Mouse (Mus musculus) liver, embryonic 13.5 days (tissue): ENCODE results near the gene 1700109H08Rik. TPM values are rescaled to one million over a fixed set of nuclear protein-coding genes. Genes with fewer than 3 reads are reported as not detected.
A peak's percentile ranks its signal among the peaks of the same experiment; 100 is the strongest.
"Not testable (repeated sequence)": the region's sequence is repeated elsewhere in the genome, so short reads cannot be mapped to it uniquely, and the experiment has no call there.

Source experiments
- ATAC-seq: fragments of 200-750 bp; cut with Nextera tagmentation; 2 replicates; pipeline ENCODE4 v1.8.0; 2017; ENCODE audit warnings: low read depth, mild to moderate bottlenecking, moderate number of reproducible peaks, moderate library complexity
- DNase-seq: peaks from one replicate; pipeline ENCODE4 v3.0.0; 2022
- H3K27ac ChIP-seq: fragments of 300-500 bp; sonication (generic); 2 replicates; pipeline ENCODE4 v1.5.1; 2015; ENCODE audit warnings: moderate library complexity, mild to moderate bottlenecking, inconsistent platforms
- H3K27me3 ChIP-seq: fragments of 300-500 bp; sonication (generic); 2 replicates; pipeline ENCODE4 v1.6.1; 2015; ENCODE audit warnings: mild to moderate bottlenecking, inconsistent platforms
- H3K36me3 ChIP-seq: fragments of 300-500 bp; sonication (generic); 2 replicates; pipeline ENCODE4 v1.6.1; 2015; ENCODE audit warnings: mild to moderate bottlenecking, inconsistent platforms
- H3K4me1 ChIP-seq: fragments of 300-500 bp; sonication (generic); replicated peaks from 2 replicates; pipeline ENCODE4 v1.6.1; 2015; ENCODE audit warnings: inconsistent platforms
- H3K4me2 ChIP-seq: fragments of 300-500 bp; sonication (generic); 2 replicates; pipeline ENCODE4 v1.6.1; 2015; ENCODE audit warnings: inconsistent platforms, mild to moderate bottlenecking, moderate library complexity
- H3K4me3 ChIP-seq: fragments of 300-500 bp; sonication (generic); replicated peaks from 2 replicates; pipeline ENCODE4 v1.5.1; 2015; ENCODE audit warnings: mild to moderate bottlenecking, inconsistent platforms
- H3K9ac ChIP-seq: fragments of 300-500 bp; sonication (generic); 2 replicates; pipeline ENCODE4 v1.6.1; 2015; ENCODE audit warnings: mild to moderate bottlenecking, inconsistent platforms
- H3K9me3 ChIP-seq: fragments of 300-500 bp; sonication (generic); replicated peaks from 2 replicates; pipeline ENCODE4 v1.6.1; 2016; ENCODE audit warnings: inconsistent platforms
- WGBS: fragments of 180-500 bp; shearing (Covaris S2); methylation state at CpG from one replicate; pipeline ENCODE4 v1.1.7; 2015; ENCODE audit not compliant: insufficient replicate concordance; 5-methylcytosine and 5-hydroxymethylcytosine counted together
- polyA plus RNA-seq: library from polyadenylated mRNA; unstranded; fragments of >200 nt; fragmentation: Nextera tagmentation; extraction: Ambion mirVana; gene quantifications from 2 replicates; pipeline ENCODE4 v1.2.1, GENCODE M21; 2015

1700109H08Rik gene
- polyA plus RNA-seq, 1 experiment from 2014 or later = 0.82 TPM

DNA sequence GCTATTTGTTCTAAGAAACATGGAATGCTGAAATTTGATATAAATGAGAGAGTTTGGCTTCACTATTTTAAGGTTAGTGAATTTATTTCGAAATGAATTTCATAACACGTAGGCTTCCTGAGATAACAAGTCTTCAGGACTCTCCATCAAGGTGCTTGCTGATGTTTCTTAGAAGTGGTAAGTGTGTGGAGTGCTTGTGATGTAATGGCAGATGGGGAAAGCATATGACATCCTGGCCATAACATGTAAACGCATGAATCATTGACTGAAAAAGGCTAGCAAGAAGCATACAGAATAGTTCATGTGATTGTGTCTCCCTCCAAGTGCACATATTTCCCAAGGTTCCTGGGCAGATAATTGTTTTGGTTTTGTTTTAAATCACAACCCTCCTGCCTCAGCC, 29.4 kb downstream of the 1700109H08Rik start:
- Histone ChIP-seq H3K36me3 (peaks cover 9% of the 10 kb centered on the region), H3K4me2 (no peak overlapping the region), H3K9ac (no peak overlapping the region), H3K27me3 (no peaks in the 10 kb centered on the region), H3K27ac (no peak overlapping the region), H3K4me3 (no peak overlapping the region), H3K4me1 (peaks cover 6% of the 10 kb centered on the region), H3K9me3 (no peaks in the 10 kb centered on the region)
- no peak for ATAC-seq
- WGBS = 75% methylated on average over 3 of the region's 3 CpGs
- no peak for DNase-seq

DNA sequence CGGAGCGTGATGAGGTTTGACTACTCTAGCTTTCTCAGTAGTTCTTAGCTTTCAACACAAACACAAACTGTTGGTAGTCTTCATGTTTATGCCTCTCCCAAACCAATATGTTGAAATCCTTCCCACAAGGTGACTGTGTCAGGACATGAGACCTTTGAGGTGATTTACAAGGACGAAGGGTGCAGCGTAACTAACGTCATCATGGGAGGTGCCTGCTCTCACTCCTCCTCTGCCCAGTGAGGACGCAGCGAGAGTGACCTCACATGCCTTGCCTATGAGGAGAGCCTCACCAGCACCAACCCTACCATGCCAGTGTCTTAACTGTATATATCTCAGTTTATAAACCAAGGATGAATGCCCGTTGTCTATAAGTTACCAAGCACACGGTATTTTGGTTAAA, 35.7 kb downstream of the 1700109H08Rik start:
- H3K4me2 ChIP-seq = no peak overlapping the region
- ATAC-seq (no peak), DNase-seq (no peak)

DNA sequence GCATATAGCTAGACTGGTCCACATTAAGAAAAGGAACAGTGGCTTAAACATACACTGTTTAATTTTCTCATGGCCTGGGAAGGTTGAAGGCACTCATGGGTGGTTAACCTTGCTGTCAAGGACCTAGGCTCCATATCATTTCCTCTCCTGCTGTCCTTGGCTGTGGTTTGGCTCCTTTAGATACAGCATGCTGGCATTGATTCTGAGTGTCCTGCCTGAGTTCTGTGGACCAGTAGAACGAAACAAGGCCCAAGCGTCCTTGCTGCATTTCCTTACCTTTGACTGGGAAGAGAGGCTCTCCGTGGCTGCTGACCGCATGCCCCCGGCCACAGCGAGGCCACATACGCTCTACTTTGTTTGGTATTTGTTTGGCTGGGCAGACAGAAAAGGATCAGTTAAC, 37.9 kb downstream of the 1700109H08Rik start:
- no peak overlapping the region for H3K27ac ChIP-seq
- no peaks in the 10 kb centered on the region for H3K4me1 ChIP-seq
- H3K9ac ChIP-seq = no peak overlapping the region
- no peak overlapping the region for H3K4me2 ChIP-seq
- ATAC-seq (no peak), DNase-seq (no peak)
- no peak overlapping the region for H3K4me3 ChIP-seq
- no peaks in the 10 kb centered on the region for H3K27me3 ChIP-seq
- H3K36me3 ChIP-seq = peaks cover 39% of the 10 kb centered on the region
- no peaks in the 10 kb centered on the region for H3K9me3 ChIP-seq
- WGBS = 81% methylated on average over 7 of the region's 7 CpGs

More for the DNA sequence above, 35.7 kb downstream of the 1700109H08Rik start:
- H3K36me3 ChIP-seq = peaks cover 30% of the 10 kb centered on the region
- no peaks in the 10 kb centered on the region for H3K4me1 ChIP-seq
- H3K27ac ChIP-seq = no peak overlapping the region
- 83% methylated on average over 9 of the region's 9 CpGs for WGBS
- no peak overlapping the region for H3K4me3 ChIP-seq
- H3K9me3 ChIP-seq = no peaks in the 10 kb centered on the region
- H3K9ac ChIP-seq = no peak overlapping the region
- no peaks in the 10 kb centered on the region for H3K27me3 ChIP-seq

DNA sequence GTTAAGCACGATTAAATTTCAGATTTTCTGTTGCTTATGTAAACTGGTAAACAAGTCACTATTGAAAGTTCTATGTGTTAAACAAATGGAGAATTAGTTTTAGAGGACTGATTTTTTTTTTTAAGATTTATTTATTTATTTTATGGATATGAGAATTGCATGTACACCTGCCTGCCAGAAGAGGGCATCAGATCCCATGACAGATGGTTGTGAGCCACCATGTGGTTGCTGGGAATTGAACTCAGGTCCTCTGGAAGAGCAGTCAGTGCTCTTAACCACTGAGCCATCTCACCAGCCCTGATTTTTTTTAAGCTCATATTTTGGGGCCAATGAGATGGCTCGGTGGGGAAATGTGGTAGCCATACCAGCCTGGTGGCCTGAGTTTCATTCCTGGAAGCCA, 40.5 kb downstream of the 1700109H08Rik start:
- H3K36me3 ChIP-seq = peaks cover 26% of the 10 kb centered on the region
- not testable (repeated sequence) for H3K9ac ChIP-seq, H3K27me3 ChIP-seq, H3K4me1 ChIP-seq, DNase-seq, H3K9me3 ChIP-seq, H3K4me3 ChIP-seq, H3K27ac ChIP-seq, ATAC-seq, H3K4me2 ChIP-seq
- WGBS = 69% methylated on average over 2 of the region's 2 CpGs

DNA sequence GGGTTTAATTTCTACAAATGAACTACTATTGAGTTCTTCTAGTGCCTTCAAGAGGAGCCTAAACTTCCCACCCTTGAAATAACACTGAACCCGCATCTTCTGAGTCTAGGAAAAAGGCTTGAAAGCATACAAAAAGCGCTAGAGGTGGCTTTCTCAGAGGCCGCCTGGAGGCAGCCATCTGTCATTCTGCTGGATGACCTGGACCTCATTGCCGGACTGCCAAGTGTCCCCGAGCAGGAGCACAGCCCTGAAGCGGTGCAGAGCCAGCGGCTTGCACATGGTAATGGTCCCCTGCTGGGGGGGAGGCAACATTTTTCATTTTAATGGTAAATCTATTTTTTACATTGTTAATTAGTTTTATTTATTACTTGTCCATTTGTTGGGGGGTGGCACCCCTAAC, 49.1 kb downstream of the 1700109H08Rik start:
- Histone ChIP-seq H3K4me2 (no peak overlapping the region), H3K27ac (no peak overlapping the region), H3K27me3 (no peaks in the 10 kb centered on the region), H3K4me3 (no peak overlapping the region), H3K9me3 (no peaks in the 10 kb centered on the region), H3K36me3 (peaks cover 24% of the 10 kb centered on the region), H3K4me1 (no peaks in the 10 kb centered on the region), H3K9ac (no peak overlapping the region)
- 84% methylated on average over 7 of the region's 7 CpGs for WGBS
- no peak for ATAC-seq
- DNase-seq = no peak

DNA sequence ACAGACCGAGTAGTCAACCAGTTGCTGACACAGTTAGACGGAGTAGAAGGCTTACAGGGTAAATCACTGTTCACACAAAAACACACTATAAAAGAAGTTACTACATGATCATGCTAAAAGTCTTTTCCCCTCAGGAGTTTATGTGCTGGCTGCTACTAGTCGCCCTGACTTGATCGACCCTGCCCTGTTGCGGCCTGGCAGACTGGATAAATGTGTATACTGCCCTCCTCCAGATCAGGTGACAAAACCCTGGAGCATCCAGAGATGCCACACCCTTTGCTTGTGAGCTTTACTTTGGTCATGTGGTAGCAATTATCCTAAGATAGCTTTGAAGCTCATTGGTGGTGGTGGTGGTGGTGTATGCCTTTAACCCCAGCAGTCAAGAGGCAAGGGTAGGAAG, 58.7 kb downstream of the 1700109H08Rik start:
- Histone ChIP-seq H3K9ac (no peak overlapping the region), H3K27ac (no peak overlapping the region), H3K4me3 (no peak overlapping the region), H3K27me3 (no peaks in the 10 kb centered on the region), H3K36me3 (peaks cover 26% of the 10 kb centered on the region), H3K9me3 (no peaks in the 10 kb centered on the region), H3K4me1 (peaks cover 11% of the 10 kb centered on the region), H3K4me2 (no peak overlapping the region)
- ATAC-seq (no peak), DNase-seq (no peak)
- 78% methylated on average over 5 of the region's 5 CpGs for WGBS

DNA sequence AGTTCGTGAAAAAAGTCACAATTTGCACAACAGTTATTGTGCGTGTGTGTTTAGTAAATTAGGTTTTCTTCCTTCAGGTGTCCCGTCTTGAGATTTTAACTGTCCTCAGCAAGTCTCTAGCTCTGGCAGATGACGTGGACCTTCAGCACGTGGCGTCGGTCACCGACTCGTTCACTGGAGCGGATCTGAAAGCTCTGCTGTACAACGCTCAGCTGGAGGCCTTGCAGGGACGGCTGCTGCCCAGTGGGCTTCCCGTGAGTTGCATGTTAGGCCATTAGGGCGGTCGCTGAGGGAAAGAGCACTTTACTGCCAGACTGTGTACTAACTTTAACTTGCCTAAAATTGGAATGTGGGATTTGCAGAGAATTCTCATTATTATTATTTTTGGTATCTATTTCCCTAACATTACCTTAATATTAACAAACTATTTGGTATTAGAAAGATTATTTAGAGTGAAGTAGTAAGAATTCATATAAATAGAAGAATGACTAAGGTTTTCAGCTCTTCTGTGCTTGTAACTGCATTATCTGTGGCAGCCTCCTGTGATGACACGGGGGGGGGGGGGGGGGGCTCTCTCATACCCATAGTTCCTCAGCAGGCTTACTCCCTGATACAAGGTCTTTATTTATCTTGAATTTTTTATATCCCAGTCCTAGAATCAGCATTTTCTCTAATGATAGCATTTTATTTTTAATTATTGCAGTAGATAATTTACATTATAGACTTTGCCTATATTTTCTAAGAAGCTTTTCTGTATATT, 60.3 kb downstream of the 1700109H08Rik start:
- Histone ChIP-seq H3K9ac (no peak overlapping the region), H3K36me3 (0 out of 2 replicates have a peak, but pooled peaks cover 21% of the 10 kb centered on the region), H3K27ac (no peak overlapping the region), H3K4me2 (no peak overlapping the region), H3K4me3 (no peak overlapping the region), H3K27me3 (no peaks in the 10 kb centered on the region), H3K9me3 (no peaks in the 10 kb centered on the region), H3K4me1 (peaks cover 11% of the 10 kb centered on the region)
- no peak for DNase-seq
- ATAC-seq = peak; percentile 66
- WGBS = 64% methylated on average over 16 of the region's 16 CpGs

DNA sequence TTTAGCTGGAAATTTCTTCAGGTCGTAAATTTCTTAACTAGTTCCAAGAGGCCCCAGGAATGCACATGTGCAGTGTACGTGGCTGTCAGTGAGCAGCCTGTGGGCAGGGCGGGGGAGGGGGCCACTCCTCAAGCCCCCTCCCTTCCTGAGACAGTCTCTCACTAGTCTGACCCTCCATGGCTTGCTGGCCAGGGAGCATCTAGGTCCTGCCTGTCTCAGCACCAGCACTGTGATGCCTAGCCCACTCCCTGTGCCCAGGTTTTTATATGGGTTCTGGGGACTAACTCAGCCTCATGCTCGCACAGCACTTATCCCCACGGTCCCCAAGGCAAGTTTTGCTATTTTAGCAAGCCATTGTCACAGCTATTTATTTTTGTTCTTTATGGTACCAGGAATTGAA, 60.9 kb downstream of the 1700109H08Rik start:
- 69% methylated on average over 5 of the region's 5 CpGs for WGBS
- Histone ChIP-seq H3K4me2 (no peak overlapping the region), H3K9me3 (no peaks in the 10 kb centered on the region), H3K27ac (no peak overlapping the region), H3K4me1 (peaks cover 11% of the 10 kb centered on the region), H3K4me3 (no peak overlapping the region), H3K9ac (no peak overlapping the region), H3K36me3 (0 out of 2 replicates have a peak, but pooled peaks cover 21% of the 10 kb centered on the region), H3K27me3 (no peaks in the 10 kb centered on the region)
- ATAC-seq (no peak), DNase-seq (no peak)

DNA sequence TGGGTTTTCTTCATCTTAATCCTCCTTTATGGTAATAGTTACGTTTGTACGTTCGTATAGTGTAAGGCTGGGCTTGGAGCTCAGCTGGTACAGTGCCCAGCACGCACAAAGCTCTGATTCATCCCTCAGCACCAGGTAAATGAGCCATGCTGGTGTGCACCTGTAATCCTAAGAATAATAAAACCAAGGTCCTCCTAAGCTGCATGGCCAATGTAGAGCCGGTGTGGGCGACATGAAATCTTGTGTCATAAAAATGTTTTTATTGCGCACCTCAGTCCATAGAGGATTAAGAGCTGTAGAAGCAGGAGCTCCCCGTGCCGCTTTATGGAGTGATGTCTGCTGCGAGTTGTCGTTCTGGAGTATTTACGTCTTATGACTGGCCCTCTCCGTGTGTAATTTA, 61.9 kb downstream of the 1700109H08Rik start:
- DNase-seq = no peak
- Histone ChIP-seq H3K4me1 (peaks cover 11% of the 10 kb centered on the region), H3K9ac (no peak overlapping the region), H3K27ac (no peak overlapping the region), H3K4me2 (no peak overlapping the region), H3K36me3 (0 out of 2 replicates have a peak, but pooled peaks cover 21% of the 10 kb centered on the region), H3K9me3 (no peaks in the 10 kb centered on the region), H3K4me3 (no peak overlapping the region), H3K27me3 (no peaks in the 10 kb centered on the region)
- no peak for ATAC-seq
- WGBS = 88% methylated on average over 13 of the region's 13 CpGs

DNA sequence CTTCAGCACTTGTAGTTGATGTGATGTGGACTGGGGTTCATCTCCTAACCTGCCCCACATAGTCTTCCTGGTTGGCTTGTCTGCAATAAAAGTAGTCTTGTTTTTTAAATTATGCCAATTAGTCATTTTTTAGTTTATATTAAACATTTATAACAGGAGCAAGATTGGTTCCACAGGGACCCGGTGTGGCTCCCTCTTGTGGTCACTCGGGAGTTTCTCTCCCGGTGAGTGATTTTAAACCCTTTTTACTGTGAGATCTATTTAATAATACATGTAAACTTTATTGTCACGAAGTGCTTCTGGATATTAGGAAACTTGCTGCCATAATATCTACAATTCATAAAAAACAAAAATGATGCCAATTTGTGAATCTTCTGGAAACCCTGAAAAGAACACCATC, 62.6 kb downstream of the 1700109H08Rik start:
- Histone ChIP-seq H3K27me3 (no peaks in the 10 kb centered on the region), H3K4me3 (no peak overlapping the region), H3K4me1 (peaks cover 11% of the 10 kb centered on the region), H3K4me2 (no peak overlapping the region), H3K36me3 (0 out of 2 replicates have a peak, but pooled peaks cover 21% of the 10 kb centered on the region), H3K27ac (no peak overlapping the region), H3K9ac (no peak overlapping the region), H3K9me3 (no peaks in the 10 kb centered on the region)
- ATAC-seq (no peak), DNase-seq (no peak)
- WGBS = 62% methylated on average over 4 of the region's 4 CpGs
